Mouse (Mus musculus) forebrain, embryonic 15.5 days (tissue): ENCODE data around the gene Ace3. TPM values are rescaled to one million over a fixed set of nuclear protein-coding genes. Genes with fewer than 3 reads are reported as not detected.

Experiments used
- ATAC-seq: fragments of 200-750 bp; cut with Nextera tagmentation; replicated peaks from 2 replicates; pipeline ENCODE4 v1.8.0; 2017; ENCODE audit warnings: mild to moderate bottlenecking, moderate TSS enrichment, moderate library complexity
- H3K27ac ChIP-seq: fragments of 300-500 bp; sonication (generic); replicated peaks from 2 replicates; pipeline ENCODE4 v1.5.1; 2015; ENCODE audit warnings: mild to moderate bottlenecking, inconsistent platforms
- H3K27me3 ChIP-seq: fragments of 300-500 bp; sonication (generic); 2 replicates; pipeline ENCODE4 v1.6.1; 2015; ENCODE audit warnings: inconsistent platforms
- H3K36me3 ChIP-seq: fragments of 300-500 bp; sonication (generic); 2 replicates; pipeline ENCODE4 v1.6.1; 2015; ENCODE audit warnings: mild to moderate bottlenecking, inconsistent platforms
- H3K4me1 ChIP-seq: fragments of 300-500 bp; sonication (generic); 2 replicates; pipeline ENCODE4 v1.6.1; 2015; ENCODE audit warnings: inconsistent platforms
- H3K4me2 ChIP-seq: fragments of 300-500 bp; sonication (generic); replicated peaks from 2 replicates; pipeline ENCODE4 v1.6.1; 2015; ENCODE audit warnings: mild to moderate bottlenecking, inconsistent platforms
- H3K4me3 ChIP-seq: fragments of 300-500 bp; sonication (generic); 2 replicates; pipeline ENCODE4 v1.5.1; 2015; ENCODE audit warnings: mild to moderate bottlenecking, inconsistent platforms
- H3K9ac ChIP-seq: fragments of 300-500 bp; sonication (generic); replicated peaks from 2 replicates; pipeline ENCODE4 v1.6.1; 2015; ENCODE audit warnings: mild to moderate bottlenecking, inconsistent platforms
- H3K9me3 ChIP-seq: fragments of 300-500 bp; sonication (generic); 2 replicates; pipeline ENCODE4 v1.6.1; 2016; ENCODE audit warnings: inconsistent platforms
- WGBS: fragments of 180-500 bp; shearing (Covaris S2); methylation state at CpG from one replicate; pipeline ENCODE4 v1.1.7; 2015; ENCODE audit warnings: mixed read lengths; 5-methylcytosine and 5-hydroxymethylcytosine counted together
- polyA plus RNA-seq: library from polyadenylated mRNA; unstranded; fragments of >200 nt; fragmentation: Nextera tagmentation; extraction: Ambion mirVana; gene quantifications from 2 replicates; pipeline ENCODE4 v1.2.1, GENCODE M21; 2015

The Ace3 gene
- polyA plus RNA-seq, 1 experiment from 2014 or later: 0.08 TPM

DNA sequence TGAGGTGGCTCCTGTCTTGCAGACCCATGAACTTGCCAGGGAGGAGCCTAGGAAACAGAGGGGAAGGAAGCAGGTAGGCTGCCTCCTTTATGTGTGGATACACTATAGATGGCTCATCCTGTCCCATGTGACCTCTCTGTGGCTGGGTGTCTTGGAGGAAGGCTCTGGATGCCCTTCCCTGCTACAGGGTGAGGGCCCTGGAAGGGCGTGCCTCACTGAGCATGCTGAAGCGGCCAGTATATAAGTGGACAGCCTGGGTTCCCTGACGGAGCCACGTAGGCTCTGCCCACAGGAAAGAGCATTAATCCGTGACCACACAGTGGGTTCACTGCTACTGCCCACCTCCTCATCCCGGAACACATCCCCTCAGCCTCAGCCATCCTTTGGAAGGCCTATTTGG lies 5.0 kb upstream of the Ace3 start:
- ATAC-seq: no peak
- Histone ChIP-seq H3K27me3 (no peaks in the 10 kb centered on the region), H3K4me2 (no peak overlapping the region), H3K4me3 (no peak overlapping the region), H3K27ac (no peak overlapping the region), H3K9me3 (no peaks in the 10 kb centered on the region), H3K4me1 (no peaks in the 10 kb centered on the region), H3K36me3 (no peaks in the 10 kb centered on the region), H3K9ac (no peak overlapping the region)
- WGBS: 76% methylated on average over 6 of the region's 6 CpGs

DNA sequence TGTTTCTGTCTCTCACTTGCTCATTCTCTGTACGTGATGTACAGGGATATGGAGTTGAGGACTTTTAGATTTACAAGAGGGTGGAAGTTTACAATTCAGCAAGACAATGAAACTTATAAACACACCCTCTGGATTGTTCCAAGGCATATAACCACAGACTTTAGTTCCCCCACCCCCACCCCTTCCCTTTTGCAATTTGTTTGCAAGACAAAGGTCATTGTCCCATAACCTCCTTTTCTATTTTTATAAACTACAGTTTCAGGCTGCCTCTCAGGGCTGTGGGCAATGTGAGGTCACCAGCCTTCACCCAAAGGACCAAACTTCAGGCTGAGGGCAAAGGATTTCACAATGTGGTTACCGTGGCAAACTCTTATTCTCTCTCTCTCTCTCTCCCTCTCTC lies 4.2 kb upstream of the Ace3 start:
- WGBS: 71% methylated on average over 2 of the region's 2 CpGs
- no peak overlapping the region for H3K9ac ChIP-seq
- no peaks in the 10 kb centered on the region for H3K27me3 ChIP-seq

DNA sequence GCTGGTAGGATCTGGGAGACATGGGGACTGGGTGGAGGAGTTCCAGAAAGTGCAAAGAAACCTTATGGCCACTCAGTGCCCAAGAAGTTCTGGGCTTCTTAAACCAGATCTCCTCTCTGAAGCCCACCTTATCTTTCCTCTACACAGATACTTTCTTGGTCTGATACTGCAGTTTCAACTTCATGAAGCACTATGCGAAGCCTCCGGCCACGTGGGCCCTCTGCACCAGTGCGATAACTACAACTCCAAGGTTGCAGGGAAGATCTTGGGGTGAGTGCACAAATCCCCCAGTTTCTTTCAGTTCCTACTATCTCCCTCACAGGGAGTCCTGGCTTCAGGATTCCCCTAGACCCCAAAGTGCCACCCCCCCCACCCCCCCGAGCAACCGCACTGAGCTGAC lies 5.6 kb downstream of the Ace3 start:
- H3K4me2 ChIP-seq: no peak overlapping the region
- H3K27ac ChIP-seq: no peak overlapping the region
- ATAC-seq: no peak
- H3K4me3 ChIP-seq: no peak overlapping the region
- H3K4me1 ChIP-seq: no peaks in the 10 kb centered on the region
- H3K27me3 ChIP-seq: no peaks in the 10 kb centered on the region
- no peaks in the 10 kb centered on the region for H3K36me3 ChIP-seq
- no peak overlapping the region for H3K9ac ChIP-seq
- 93% methylated on average over 6 of the region's 6 CpGs for WGBS
- H3K9me3 ChIP-seq: no peaks in the 10 kb centered on the region

More for the DNA sequence above, 4.2 kb upstream of the Ace3 start:
- ATAC-seq: no peak
- Histone ChIP-seq H3K4me2 (no peak overlapping the region), H3K27ac (no peak overlapping the region), H3K4me1 (no peaks in the 10 kb centered on the region), H3K4me3 (no peak overlapping the region), H3K9me3 (no peaks in the 10 kb centered on the region), H3K36me3 (no peaks in the 10 kb centered on the region)

DNA sequence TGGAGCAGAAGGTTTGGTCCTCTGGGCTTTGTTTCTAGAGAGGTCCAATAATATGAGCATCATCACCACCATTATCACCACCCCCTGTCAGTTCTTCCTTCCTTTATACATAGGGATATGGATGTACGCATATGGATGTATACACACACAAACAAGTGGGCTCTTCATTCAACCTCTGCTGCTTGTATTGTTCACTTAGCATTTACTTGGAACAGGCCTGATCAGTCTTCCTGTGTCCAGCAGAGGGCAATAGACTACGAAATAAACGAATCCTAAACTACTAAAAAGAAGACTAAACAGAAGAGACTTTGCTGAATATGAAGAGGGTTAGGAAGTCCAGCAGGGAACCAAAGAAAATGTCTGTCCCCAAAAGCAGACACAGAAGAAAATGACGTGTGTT lies 7.2 kb downstream of the Ace3 start:
- Histone ChIP-seq H3K36me3 (no peaks in the 10 kb centered on the region), H3K4me2 (no peak overlapping the region), H3K27ac (no peak overlapping the region), H3K27me3 (no peaks in the 10 kb centered on the region), H3K4me3 (no peak overlapping the region), H3K4me1 (no peaks in the 10 kb centered on the region), H3K9me3 (no peaks in the 10 kb centered on the region), H3K9ac (no peak overlapping the region)
- no peak for ATAC-seq
- WGBS: 42% methylated on average over 4 of the region's 4 CpGs

DNA sequence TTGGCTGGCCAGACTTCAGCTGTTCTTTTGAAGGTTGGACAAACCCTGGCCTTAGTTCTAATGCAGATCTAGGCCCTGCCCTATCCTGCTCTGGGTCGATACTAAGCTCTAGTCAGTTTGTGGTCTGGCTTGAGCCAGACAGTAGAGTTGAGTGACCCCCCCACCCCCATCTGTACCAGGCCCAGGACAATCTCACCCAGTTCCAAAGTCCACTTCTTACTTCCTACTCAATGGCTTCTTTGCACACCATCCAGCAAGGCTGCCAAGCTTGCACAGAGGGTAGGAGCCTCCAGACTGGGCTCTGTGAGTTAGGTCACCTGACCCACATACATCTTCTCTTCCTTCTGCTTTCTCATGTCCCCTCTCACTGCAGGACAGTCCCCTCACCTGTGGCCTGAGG lies 10.1 kb downstream of the Ace3 start:
- H3K4me1 ChIP-seq: peaks cover 5% of the 10 kb centered on the region
- WGBS: 77% methylated on average over 1 of the region's 1 CpGs
- H3K36me3 ChIP-seq: no peaks in the 10 kb centered on the region
- no peaks in the 10 kb centered on the region for H3K9me3 ChIP-seq
- no peak overlapping the region for H3K27ac ChIP-seq
- ATAC-seq: no peak
- no peaks in the 10 kb centered on the region for H3K27me3 ChIP-seq
- no peak overlapping the region for H3K4me3 ChIP-seq
- no peak overlapping the region for H3K9ac ChIP-seq
- no peak overlapping the region for H3K4me2 ChIP-seq

DNA sequence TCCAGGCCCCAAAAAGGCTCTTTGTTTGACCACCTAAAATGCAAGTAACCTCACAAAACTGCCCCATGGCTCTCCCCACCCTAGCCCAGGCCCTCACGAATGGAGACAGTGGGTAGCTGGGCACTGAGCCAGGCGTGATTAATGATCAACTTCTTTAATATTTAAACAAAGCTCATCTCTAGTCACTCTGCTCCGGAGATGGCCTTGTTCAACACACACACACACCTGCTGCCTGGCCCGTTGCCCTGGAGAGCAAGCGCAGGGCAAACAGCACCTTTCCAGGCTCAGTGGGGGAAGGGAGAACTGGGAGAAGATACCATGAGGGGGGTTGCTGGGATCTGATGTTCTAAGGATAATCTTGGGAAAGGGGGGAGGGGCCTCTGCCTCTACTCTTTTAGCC lies 11.5 kb downstream of the Ace3 start:
- Histone ChIP-seq H3K27ac (no peak overlapping the region), H3K4me3 (no peak overlapping the region), H3K9ac (no peak overlapping the region), H3K9me3 (no peaks in the 10 kb centered on the region), H3K4me2 (no peak overlapping the region), H3K27me3 (no peaks in the 10 kb centered on the region), H3K4me1 (peaks cover 5% of the 10 kb centered on the region), H3K36me3 (no peaks in the 10 kb centered on the region)
- WGBS: 36% methylated on average over 5 of the region's 5 CpGs
- no peak for ATAC-seq

DNA sequence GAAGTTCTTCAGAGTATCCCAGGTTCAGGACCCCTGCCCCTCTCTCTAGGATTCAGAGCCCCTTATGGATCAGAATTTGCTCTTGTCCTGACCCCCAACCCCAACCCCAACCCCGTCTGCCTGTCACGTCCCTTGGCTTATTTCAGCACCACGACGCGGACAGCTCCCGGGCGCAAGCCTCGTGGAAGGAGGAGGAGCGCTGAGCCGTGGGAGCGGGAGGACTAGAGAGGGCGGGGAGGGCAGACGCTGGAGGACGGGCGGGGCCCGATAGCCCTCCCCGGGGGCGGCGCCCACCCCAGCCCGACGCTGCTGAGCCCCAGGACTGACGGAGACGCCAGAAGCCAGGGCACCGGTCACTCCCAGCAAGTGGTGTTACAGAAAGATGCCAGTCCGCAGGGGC lies 13.3 kb downstream of the Ace3 start, which contains the start of gene Kcnh6:
Kcnh6 (plus strand) TSS at position 304 of the 400 bp plus-strand sequence.
- H3K4me3 ChIP-seq: no peak within 1 kb of the TSS

DNA sequence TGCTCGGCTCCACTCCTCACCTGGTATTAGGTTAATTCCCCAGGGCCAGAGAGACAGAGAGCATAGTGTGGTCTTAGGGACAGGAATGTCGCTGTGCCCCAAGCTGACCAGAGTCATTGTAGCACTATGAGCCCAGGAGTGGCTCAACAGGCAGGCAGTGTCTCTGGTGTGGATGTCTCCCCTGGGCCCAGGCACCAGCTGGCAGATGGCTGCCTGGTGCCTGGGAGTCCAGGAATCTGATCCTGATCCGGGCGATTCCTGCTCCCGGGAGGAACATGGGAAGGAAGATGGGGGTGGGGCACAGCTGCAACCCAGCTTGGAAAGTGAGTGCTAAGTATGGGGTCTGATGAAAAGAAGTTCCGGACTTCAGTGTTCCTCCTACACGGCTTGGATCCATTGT lies 18.2 kb downstream of the Ace3 start:
- H3K36me3 ChIP-seq: no peaks in the 10 kb centered on the region
- no peak overlapping the region for H3K9ac ChIP-seq
- H3K4me2 ChIP-seq: no peak overlapping the region
- no peak for ATAC-seq
- no peaks in the 10 kb centered on the region for H3K9me3 ChIP-seq
- 47% methylated on average over 7 of the region's 7 CpGs for WGBS
- no peak overlapping the region for H3K4me3 ChIP-seq
- H3K4me1 ChIP-seq: peaks cover 15% of the 10 kb centered on the region
- H3K27ac ChIP-seq: no peak overlapping the region
- H3K27me3 ChIP-seq: no peaks in the 10 kb centered on the region

More for the DNA sequence above, 13.3 kb downstream of the Ace3 start, which contains the start of gene Kcnh6:
- 1% methylated on average over 25 of the region's 25 CpGs for WGBS
- peak within 1 kb of the TSS; percentile 39 for H3K4me2 ChIP-seq
- ATAC-seq: no peak
- H3K9ac ChIP-seq: no peak within 1 kb of the TSS; the same call in 1 of the 2 replicates
- no peaks in the 10 kb centered on the region for H3K36me3 ChIP-seq
- H3K4me1 ChIP-seq: peaks cover 5% of the 10 kb centered on the region
- H3K27ac ChIP-seq: no peak within 1 kb of the TSS
- H3K27me3 ChIP-seq: no peaks in the 10 kb centered on the region
- H3K9me3 ChIP-seq: no peaks in the 10 kb centered on the region

DNA sequence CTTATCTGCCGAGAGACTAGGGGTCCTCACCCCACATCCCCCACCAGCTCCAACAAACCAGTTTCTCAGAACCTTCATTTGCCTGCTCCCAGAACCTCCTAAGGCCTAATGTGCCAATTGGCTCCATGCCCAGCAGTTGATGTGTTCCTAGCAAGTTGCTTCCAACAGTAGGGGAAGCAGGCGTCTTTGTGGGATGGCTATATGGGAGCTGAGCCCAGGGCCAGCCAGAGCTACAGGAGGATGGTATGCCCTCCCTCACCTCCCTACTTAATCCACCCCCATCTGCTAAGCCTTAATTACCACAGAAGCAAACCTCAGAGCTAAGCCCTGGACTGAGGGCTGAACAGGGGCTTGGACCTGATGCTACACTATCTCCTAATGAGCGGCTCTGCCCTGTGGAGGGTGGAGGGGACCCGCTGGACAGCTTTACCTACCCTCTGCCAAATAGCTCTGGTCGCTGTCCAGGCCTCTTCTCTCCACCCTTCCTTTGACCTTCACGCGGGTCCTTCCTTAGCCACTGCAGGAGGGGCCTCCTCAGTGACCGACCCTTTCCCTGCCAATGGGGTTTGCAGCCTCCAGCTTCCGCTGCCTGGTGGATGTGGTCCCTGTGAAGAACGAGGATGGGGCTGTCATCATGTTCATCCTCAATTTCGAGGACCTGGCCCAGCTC lies 19.2 kb downstream of the Ace3 start:
- Histone ChIP-seq H3K4me1 (peaks cover 11% of the 10 kb centered on the region), H3K36me3 (no peaks in the 10 kb centered on the region), H3K4me3 (no peak overlapping the region), H3K27me3 (no peaks in the 10 kb centered on the region), H3K9me3 (no peaks in the 10 kb centered on the region), H3K27ac (no peak overlapping the region), H3K9ac (no peak overlapping the region), H3K4me2 (no peak overlapping the region)
- peak; percentile 67; the same call in 1 of the 2 replicates for ATAC-seq
- 60% methylated on average over 11 of the region's 11 CpGs for WGBS

DNA sequence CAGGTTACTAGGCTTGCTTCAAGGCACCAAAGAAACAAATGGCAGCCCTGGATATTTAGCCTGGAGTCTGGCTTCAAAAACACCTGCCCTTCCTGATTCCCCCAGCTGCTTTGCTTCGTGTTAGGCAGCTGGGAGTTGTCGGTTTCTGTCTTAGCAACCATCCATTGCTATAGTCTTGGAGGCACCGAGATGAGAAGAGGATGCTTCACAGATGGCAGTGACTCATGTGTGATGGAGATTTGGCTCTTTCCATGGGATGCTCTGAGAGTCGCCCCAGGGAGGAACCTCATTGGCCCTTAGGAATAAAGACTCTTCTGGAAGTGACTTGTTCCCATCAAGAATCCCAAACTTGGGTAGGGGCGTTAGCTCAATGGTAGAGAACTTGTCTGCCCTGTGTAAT lies 22.0 kb downstream of the Ace3 start:
- WGBS: 81% methylated on average over 5 of the region's 5 CpGs
- H3K27me3 ChIP-seq: 0 out of 2 replicates have a peak, but pooled peaks cover 4% of the 10 kb centered on the region
- no peaks in the 10 kb centered on the region for H3K9me3 ChIP-seq
- no peak for ATAC-seq
- no peak overlapping the region for H3K27ac ChIP-seq
- H3K36me3 ChIP-seq: no peaks in the 10 kb centered on the region
- H3K4me2 ChIP-seq: no peak overlapping the region
- no peak overlapping the region for H3K9ac ChIP-seq
- H3K4me3 ChIP-seq: no peak overlapping the region
- H3K4me1 ChIP-seq: peaks cover 21% of the 10 kb centered on the region

DNA sequence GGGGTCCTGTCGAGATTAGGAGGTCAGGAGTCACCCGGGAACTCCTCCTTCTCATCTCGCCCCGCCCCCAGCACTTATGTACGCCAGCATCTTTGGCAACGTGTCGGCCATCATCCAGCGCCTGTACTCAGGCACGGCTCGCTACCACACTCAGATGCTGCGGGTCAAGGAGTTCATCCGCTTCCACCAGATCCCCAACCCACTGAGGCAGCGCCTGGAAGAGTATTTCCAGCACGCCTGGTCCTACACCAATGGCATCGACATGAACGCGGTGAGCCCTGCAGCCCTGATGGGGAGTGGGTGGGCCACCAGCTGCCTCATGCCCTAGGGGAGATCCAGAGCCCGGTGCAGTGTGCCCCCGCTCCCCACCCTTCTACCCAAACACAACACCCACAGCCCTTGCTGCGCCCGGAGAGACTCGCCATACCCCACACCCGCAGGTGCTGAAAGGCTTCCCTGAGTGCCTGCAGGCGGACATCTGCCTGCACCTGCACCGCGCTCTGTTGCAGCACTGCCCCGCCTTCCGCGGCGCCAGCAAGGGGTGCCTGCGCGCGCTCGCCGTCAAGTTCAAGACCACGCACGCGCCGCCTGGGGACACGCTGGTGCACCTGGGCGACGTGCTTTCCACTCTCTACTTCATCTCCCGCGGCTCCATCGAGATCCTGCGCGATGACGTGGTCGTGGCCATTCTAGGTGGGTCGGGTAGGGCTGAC lies 25.7 kb downstream of the Ace3 start:
- ATAC-seq: peak; percentile 67
- 1% methylated on average over 50 of the region's 50 CpGs for WGBS
- H3K9me3 ChIP-seq: no peaks in the 10 kb centered on the region
- H3K4me2 ChIP-seq: peak overlapping the region; percentile 88
- H3K9ac ChIP-seq: peak overlapping the region; percentile 57
- peaks cover 11% of the 10 kb centered on the region for H3K4me1 ChIP-seq
- peak overlapping the region; percentile 53 for H3K4me3 ChIP-seq
- H3K36me3 ChIP-seq: no peaks in the 10 kb centered on the region
- 0 out of 2 replicates have a peak overlapping the region, but pooled peaks have one; percentile 16 for H3K27ac ChIP-seq
- 0 out of 2 replicates have a peak, but pooled peaks cover 4% of the 10 kb centered on the region for H3K27me3 ChIP-seq

DNA sequence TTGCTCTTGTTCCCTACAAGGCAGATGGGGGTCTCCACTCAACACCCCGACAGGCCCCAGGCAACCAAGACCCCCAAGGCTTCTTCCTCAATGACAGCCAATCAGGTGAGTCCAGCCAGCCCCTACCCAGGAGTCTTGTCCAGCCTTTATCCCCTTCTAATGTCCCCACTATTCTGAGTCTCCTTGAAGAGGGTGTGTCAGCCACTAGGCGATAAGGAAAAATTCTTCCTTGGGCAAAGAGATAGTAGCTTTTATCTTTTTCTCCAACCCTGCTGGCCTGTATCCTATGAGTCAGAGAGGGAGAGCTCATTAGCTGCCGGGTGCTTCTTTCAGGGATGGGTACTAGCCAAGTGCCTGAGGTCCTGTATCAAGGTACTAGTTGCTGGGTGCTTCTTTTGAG lies 31.3 kb downstream of the Ace3 start:
- Histone ChIP-seq H3K27ac (no peak overlapping the region), H3K27me3 (0 out of 2 replicates have a peak, but pooled peaks cover 1% of the 10 kb centered on the region), H3K4me1 (no peaks in the 10 kb centered on the region; the same call in 1 of the 2 replicates), H3K4me3 (no peak overlapping the region), H3K9me3 (no peaks in the 10 kb centered on the region), H3K36me3 (no peaks in the 10 kb centered on the region), H3K4me2 (no peak overlapping the region), H3K9ac (no peak overlapping the region)
- no peak for ATAC-seq
- WGBS: 83% methylated on average over 3 of the region's 3 CpGs
